Mouse (Mus musculus) left cerebral cortex, postnatal 25 days (tissue): ENCODE data around the gene P2ry2. TPM values are rescaled to one million over a fixed set of nuclear protein-coding genes. Genes with fewer than 3 reads are reported as not detected.

Source experiments
- DNase-seq, 2 experiments: peaks; one replicate each; pipeline ENCODE4 v3.0.0; 2022; ENCODE audit warnings: low spot score in 2 of 2, mixed read lengths in 1 of 2
- intact Hi-C: fragments of 180-260 bp; cut with DNase I; formaldehyde crosslinking; loops from one replicate; pipeline ENCODE4 v1.15.1; 2025
- total RNA-seq, 2 experiments: library from RNA; stranded (reverse); gene quantifications; 2 replicates each; pipeline ENCODE4 v1.2.3; 2021

Gene P2ry2
- total RNA-seq, 2 experiments from 2014 or later: 0.71 to 0.85 TPM

GRCm38 (mm10) chr7:100995260-100995864, 17.3 kb downstream of the P2ry2 start:
- DNase-seq: no peak
- intact Hi-C loops: no loop called here

- no peak for DNase-seq
- intact Hi-C loops: no loop called here
Observed at GRCm38 (mm10) chr7:100993166-100993565, 19.5 kb downstream of the P2ry2 start.

- intact Hi-C loops: no loop called here
- DNase-seq: no peak
Observed at GRCm38 (mm10) chr7:100991972-100992371, 20.7 kb downstream of the P2ry2 start.

DNA sequence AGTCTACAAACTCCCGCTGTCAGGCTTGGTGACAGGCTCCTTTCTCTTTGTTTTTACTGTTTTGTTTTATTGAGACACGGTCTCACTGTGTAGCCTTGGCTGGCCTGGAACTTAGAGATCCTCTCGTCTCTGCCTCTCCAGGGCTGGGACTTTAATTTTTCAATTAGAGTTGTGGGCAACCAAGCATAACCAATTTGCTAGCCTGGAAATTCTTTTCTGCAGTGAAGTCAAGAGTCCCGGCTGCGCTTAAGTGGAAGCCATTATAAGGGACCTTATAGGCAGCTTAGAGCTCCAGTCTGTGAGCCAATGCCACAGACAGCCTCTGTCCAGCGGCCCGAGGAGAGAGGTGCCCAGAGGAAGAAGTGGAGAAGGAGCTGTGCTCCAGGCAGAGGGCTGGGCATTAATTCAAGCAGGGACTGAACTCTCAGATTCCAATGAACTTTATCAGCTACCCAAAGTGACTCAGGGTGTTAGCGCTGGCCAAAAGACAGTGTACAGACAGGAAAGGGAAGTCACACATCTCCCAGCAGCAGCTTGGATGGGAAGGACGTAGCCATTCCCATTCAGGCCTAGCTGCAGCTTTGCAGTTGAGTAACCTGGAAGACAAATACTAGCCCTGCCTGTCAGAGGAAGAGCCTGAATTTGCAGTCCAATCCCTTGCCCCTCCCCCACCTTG, 21.9 kb downstream of the P2ry2 start:
- no peak for DNase-seq
- intact Hi-C loops: no loop called here

DNA sequence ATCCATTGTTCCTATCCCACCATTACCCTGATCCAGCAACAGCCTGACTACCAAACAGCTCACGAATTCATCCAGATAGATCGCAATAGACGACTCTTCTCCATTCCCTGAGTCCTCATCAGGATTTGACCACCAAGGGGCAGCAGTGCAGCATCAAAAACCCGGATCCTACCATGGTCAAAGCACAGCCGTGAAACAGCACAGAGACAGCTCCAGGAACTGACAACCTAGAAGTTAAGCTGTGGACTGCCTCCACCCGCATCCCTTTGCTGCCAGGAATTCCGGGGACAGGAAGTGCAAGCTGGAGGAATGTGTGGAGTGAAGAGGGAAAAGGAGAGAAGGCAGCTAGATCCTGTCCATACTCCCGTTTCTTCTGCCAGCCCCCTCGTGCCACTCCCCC, 24.6 kb downstream of the P2ry2 start:
- peak; percentile 66 to 80 for DNase-seq
- intact Hi-C loops: loop anchor here (1.0 to 5.0 kb wide), 2 partner anchors 63 to 389 kb away; no protein-coding TSS in a partner anchor

DNA sequence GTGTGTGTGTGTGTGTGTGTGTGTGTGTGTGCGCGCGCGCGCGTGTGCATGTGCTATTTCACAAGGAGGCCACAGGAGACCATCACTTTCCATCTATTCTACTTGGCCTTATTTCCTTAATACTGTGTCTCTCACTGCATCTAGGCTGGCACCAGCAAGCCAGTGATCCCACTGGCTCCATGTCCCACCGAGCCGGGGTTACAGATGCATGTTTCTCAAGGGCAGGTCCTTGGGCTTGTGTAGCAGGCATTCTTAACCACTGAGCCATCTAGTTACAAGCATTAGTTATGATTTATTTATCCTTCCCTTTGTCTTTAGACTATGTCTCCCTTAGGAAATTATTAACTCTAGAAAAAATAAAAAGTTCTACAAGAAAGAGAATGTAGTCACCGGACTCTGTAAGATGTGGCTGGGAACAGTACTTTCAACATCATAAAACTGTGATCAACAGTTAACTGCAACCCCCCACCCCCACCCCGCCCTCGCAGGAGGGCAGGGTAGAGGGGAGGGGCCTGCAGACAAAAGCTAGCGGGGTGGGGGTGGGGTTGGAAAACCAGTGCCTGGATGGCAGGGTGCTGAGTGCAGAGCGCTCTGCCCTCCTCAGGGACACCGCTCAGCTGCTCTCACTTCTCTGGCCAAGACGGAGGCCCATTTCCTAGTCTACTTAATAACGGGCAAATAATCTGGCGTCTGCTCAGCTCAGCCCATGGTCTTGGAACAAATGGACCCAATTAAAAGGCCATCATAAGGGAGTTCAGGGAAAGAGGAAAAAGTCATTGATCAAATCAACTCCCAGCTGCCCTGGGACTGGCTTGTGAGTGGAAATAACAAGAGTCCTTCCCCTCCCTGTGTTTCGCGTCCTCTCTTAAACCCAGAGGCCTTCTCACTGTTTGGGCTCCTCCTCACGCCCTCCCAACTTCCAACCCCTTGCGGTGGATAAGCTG, 27.9 kb downstream of the P2ry2 start:
- intact Hi-C loops: loop anchor here (5.0 kb wide), 1 partner anchor 393 kb away; no protein-coding TSS in a partner anchor
- no peak for DNase-seq

DNA sequence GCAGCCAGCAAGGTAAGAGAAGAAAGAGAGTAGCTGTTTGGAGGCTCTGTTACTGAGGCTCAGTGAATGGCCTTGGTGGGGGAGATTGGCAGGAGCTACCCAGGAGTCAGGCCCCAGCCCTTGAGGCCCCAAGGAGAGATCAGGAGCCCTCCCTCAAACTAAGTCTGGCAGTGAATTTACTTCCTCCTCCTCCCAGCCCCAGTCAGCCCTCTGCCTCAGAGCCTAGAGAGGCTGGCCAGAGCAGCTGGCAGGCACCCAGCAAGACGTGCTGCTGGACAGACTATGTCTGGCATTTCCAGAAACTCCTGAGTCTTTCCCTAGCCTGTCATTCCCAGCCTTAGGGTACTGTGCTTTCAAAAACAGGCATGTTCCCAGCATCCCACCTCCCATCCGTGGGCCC, 33.5 kb downstream of the P2ry2 start:
- intact Hi-C loops: no loop called here

GRCm38 (mm10) chr7:100978171-100978570, 34.5 kb downstream of the P2ry2 start:
- intact Hi-C loops: no loop called here
- DNase-seq: no peak

More for the DNA sequence above, 33.5 kb downstream of the P2ry2 start:
- DNase-seq: peak; percentile 28 to 35

DNA sequence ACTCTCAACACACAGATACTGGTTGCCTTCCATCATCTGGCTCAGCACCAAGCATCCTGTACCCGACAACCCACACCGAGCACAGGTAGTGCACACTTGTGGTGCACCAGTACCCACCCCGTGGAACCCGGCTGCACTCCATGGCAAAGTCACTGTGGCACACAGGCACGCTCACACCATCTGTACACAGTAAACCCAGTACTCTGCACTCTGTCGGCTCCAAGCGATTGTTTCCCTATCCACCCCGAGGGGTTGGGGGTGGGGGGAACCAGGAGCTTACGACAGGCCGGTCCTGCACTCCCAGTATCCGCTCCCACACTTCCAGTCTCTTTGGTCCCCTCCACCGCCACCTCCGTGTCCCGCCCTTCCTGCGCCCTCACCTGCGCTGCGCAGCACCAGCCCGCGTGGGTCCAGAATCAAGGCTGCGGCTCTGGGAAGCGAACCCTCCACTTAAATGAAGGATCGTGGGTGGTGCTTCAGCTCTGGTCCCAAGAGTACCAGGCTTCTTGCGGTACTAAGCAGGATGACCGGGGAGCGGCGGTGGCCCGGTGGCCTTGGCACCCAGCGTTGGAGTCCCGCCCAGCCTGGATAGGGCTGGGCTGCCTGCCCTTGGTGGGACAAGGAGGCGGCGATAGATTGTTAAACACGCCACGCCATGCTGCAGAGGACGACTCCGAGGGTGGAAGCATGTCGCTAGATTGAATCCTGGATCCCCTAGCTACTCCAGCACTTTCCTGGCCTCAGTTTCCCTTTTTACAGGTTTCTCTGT, 38.3 kb downstream of the P2ry2 start, which contains the start of gene P2ry6:
Gene P2ry6 (minus strand): TSS at position 515 of the 769 bp plus-strand sequence.
- DNase-seq: no peak
- intact Hi-C loops: no loop called here

GRCm38 (mm10) chr7:100972875-100973274, 39.8 kb downstream of the P2ry2 start:
- intact Hi-C loops: no loop called here
- DNase-seq: peak in 1 of 2 experiments; percentile 47

DNA sequence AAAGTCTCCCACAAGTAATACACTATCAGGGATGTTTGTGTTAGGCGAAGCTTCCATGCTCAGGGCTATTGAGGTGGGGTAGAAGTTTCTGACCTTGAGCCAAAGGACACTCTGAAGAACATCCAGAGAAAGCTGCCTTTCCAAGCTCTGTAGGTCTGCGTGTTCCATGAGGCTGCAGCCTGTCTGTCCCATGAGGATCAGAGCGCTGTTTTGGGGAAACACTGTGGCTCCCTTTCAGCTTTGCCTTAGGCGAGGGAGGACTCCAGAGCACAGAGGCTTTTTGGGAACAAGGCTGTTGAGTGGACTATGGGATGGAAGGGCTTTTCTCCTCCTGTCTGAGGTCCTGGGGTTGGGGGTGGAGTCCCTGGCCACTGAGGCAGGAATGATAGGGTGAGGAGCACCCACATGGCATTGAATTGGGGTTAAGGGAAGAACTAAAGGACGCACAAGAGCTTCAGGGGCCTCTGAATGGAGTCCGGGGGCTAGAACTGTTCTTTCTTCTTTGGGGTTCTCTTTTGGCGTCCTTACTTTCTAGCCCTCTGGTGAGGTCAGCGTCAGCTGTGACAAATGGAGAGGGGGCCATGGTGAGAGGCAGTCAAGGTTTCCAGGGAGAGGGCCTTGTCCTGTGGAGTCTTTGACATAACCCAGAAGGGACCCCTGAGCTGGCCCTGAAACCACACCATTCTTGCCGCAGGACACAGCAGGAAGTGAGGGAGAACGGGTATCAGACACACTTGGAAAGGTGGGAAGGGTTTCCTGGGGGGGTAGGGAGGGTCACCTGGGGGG, 43.6 kb downstream of the P2ry2 start:
- intact Hi-C loops: no loop called here
- DNase-seq: no peak

DNA sequence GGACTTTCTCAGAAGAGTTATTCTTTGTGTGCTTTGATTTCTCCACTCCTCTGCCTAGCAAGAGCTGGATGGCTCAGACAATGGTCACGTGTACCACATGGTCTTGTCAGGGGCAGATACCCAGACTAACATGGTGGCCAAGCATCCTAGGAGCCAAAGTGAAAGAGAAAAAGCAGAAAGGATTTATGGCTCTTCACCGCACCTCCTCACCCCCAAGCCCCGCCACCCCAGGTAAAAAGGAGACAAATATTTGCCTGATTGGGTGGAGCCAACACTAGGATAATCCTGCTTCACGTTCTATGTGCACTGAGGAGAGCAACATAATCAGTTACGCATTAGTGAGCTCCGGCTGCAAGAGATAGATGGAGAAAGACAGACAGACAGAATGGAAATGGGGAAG, 44.3 kb downstream of the P2ry2 start:
- DNase-seq: no peak
- intact Hi-C loops: no loop called here

- DNase-seq: no peak
Observed at GRCm38 (mm10) chr7:100967850-100968249, 44.8 kb downstream of the P2ry2 start.

GRCm38 (mm10) chr7:100966014-100966413, 46.7 kb downstream of the P2ry2 start:
- DNase-seq: no peak

More at GRCm38 (mm10) chr7:100967850-100968249, 44.8 kb downstream of the P2ry2 start:
- intact Hi-C loops: no loop called here

GRCm38 (mm10) chr7:100965079-100965478, 47.6 kb downstream of the P2ry2 start:
- intact Hi-C loops: no loop called here
- DNase-seq: no peak

More at GRCm38 (mm10) chr7:100966014-100966413, 46.7 kb downstream of the P2ry2 start:
- intact Hi-C loops: no loop called here

- intact Hi-C loops: no loop called here
Observed at GRCm38 (mm10) chr7:100964242-100964641, 48.4 kb downstream of the P2ry2 start.

DNA sequence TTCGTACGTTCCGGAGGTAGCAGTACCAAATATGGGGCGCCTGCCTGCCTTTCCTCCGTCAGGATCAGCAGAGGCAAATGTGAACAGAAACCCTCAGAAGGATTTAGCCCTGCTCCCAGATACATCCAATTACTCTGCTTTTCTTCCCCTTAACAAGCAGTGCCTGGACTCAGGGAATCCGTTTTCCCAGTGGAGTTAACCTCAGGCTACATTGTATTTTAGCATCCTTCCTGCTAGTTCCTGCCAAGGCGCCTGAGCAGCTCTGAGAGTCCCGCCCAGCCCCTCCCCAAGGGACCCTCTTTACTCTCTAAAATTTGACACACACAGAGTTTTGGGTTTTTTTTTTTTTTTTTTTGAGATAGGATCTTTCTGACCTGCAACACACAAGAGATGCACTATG, 49.3 kb downstream of the P2ry2 start:
- intact Hi-C loops: loop anchor here (2.0 kb wide), 1 partner anchor 15 kb away; no protein-coding TSS in a partner anchor

More at GRCm38 (mm10) chr7:100964242-100964641, 48.4 kb downstream of the P2ry2 start:
- peak in 1 of 2 experiments; percentile 29 for DNase-seq

DNA sequence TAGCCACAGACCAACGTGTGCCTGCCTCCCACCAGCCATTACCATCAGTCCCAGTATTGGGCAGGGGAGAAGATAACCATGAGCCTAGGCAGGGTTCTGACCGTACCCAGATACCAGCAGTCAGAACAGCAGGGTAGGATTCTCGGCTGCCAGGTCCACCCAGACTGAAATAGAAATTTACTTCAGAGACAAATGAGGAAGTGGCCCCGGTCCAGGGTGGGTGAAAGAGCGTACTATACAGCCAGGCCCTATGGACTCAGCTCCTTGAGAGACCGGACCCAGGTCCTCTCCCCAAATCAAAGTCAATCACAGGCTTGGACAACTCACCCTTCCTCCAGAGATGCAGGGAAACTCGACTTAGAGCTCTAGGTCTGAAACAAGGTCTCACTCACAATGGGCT, 51.5 kb downstream of the P2ry2 start:
- DNase-seq: no peak
- intact Hi-C loops: no loop called here

More for the DNA sequence above, 49.3 kb downstream of the P2ry2 start:
- DNase-seq: no peak
